Mouse (Mus musculus) lung, postnatal 14 days (tissue): ENCODE measurements around the gene Smim7.

Source experiments
- DNase-seq: peaks from one replicate; pipeline ENCODE4 v3.0.0; 2021

Gene Smim7

GRCm38 (mm10) chr8:72570633-72571610, at the start of gene Smim7:
Gene Smim7, minus strand, starts transcription at chr8:72571088.
- peak; percentile 98 for DNase-seq

DNA sequence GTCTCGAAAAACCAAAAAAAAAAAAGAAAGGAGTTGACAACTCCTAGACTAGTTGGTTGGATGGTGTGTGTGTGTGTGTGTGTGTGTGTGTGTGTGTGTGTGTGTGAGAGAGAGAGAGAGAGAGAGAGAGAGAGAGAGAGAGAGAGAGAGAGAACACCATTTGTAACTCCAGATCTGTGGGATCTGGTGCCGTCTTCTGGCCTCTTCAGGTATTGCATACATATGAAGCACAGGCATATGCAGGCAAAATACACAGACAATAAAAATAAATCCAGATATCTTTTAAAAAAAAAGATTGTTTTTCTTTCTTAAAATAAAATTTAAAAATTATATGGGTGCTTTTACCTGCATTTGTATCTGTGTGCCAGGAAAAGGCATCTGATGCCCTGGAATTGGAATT, 19.3 kb upstream of the Smim7 start:
- DNase-seq, result peak; percentile 54

GRCm38 (mm10) chr8:72589286-72589685, 18.4 kb upstream of the Smim7 start:
- DNase-seq, result peak; percentile 29

DNA sequence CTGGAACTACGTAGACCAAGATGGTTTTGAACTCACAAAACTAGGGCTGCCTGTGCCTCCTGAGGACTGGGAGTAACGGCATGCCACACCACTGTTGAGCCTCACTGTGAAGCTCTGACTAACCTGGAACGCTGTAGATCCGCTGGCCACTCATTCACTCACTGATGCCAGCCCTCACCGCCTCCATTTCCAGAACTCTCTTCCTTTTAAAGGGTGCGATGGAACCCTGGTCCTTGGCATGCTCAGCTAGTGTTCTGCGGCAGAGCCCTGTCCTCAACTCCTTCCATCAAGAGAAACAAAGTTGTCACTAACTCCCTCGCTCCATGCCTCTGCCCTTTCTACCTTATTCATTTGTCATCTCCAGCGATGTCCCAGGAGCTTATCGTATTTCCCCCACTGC, 18.0 kb upstream of the Smim7 start:
- no peak for DNase-seq

DNA sequence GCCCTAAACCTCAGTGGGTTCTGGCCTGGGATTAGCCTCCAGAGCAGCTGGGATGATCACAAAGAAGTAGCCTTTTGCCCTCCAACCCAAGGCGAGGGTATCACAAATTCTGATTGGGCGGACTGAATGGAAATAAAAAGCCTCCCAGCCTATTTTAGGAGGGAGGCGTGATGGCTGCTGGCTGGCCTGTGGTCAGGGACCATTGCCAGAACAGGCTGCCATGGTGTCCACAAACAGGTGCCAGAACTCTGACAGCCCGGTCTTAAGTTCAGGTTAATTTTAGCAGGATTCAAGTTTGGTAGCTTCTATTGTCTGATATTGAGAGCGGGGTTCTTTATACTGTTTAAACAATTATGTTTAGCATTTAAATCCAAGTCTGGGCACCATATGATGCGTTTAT, 16.9 kb upstream of the Smim7 start:
- DNase-seq, result peak; percentile 38

DNA sequence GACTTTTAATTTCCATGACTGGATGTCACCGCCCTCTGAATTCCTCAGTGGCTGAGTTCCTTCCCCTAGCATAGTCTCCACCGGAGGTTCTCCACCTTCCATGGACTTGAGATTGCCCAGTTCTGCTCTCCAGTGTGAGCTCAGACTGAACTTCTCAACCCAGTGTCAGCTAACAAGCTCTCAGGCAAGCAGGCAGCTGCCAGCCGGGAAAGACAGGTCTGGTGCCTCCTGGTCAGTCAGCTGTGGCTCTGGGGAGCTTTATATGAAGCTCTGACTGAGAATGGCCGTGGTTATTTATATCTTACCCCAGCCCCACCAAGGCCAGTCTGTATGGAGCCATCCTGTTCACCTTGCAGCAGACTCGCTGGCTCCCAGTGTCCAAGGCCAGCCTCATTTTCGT, 13.5 kb upstream of the Smim7 start:
- DNase-seq, result no peak

DNA sequence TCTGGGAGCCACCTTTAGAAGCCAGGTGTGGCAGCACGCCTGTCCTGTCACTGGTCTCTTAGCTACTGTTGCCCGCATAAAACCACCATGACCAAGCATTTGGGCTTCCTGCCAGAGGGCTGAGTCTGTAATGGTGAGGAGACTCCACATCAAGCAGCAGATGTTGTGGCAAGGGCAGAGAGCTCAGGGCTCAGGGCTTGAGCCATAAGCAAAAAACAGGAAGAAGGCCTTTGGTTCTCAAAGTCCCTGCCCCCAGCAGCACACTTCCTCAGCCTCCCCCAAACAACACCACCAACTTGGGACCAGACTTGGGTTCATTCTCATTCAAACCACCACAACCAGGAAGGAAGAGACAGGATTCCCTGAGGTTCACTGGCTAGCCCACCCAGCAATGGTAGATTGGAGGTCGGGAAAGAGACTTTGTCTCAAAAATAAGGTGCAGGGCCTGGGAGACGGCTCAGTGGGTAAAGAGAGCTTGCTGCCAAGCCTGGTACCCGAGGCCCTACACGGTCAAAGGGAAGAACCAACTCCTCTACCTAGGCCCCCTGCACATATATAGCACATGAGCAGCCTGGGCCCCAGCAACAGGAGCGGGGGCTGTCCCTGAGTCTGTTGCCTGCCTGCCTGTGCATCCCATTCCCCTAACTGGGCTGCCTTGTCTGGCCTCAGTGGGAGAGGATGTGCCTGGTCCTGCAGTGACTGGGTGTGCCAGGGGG, 12.3 kb upstream of the Smim7 start:
- DNase-seq, result peak; percentile 41

DNA sequence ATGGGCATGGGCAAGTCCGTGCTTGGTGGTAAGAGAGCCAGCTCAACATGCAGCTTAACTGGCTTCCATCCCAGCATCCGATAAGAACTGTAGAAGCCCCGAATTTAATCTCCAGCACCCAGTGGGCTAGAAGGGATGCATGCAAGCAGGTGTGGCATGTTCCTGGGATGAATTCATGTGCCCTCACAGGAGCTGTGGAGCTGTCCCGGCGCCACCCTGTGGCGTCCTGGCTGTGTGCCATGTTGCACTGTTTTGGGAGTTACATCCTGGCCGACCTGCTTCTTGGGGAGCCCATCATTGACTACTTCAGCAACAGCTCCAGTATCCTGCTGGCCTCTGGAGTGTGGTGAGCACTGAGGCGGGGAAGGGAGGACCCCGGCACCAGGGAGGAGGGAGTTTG, 8.5 kb upstream of the Smim7 start:
- no peak for DNase-seq

DNA sequence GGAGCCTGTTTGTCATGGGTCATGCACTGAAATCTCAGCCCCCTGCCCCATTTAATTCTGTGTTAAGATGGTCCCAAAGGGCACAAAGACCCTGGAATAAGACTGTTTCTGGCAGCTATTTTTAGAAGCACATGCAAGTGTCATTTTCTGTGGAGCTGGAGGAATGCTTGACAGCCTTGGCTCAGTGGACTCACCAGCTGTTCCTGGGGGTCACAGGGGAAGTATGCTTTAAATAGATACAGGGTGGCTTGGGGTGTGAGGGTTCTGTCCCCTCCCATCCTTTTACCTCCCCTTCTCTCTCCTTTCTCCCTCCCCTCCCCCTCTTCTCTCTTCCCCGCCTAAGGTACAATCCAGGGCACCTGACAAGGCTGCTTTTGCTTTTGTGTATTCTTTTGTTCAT, 7.1 kb upstream of the Smim7 start:
- no peak for DNase-seq

GRCm38 (mm10) chr8:72577266-72577665, 6.4 kb upstream of the Smim7 start:
- no peak for DNase-seq

GRCm38 (mm10) chr8:72575915-72576314, 5.0 kb upstream of the Smim7 start:
- no peak for DNase-seq

GRCm38 (mm10) chr8:72573450-72573849, 2.6 kb upstream of the Smim7 start:
- no peak for DNase-seq

- no peak for DNase-seq
Measured at GRCm38 (mm10) chr8:72572507-72572906, 1.6 kb upstream of the Smim7 start.

GRCm38 (mm10) chr8:72571611-72572473, 954 bp upstream of the Smim7 start, which contains the start of gene Tmem38a:
Gene Tmem38a, plus strand, starts transcription at chr8:72572055.
- DNase-seq, result peak; percentile 81

DNA sequence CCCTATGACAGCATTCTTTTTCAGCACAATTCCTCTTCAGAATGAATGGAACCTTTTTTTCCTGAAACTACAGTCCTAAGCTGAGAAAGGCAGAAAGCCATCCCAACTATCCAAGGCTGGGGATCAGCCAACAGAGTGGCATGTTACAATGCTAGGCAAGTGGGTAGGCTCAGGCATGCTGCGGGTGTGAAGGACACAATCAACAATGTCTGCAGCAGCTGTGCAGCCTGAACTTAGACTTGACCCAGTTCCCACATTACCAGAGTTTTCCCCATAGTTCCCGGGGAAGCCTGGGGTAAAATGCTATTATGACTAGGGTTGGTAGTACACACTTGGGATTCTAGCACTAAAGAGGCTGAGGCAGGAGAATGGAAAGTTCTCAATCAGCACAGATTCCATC, 4.9 kb downstream of the Smim7 start:
- no peak for DNase-seq

DNA sequence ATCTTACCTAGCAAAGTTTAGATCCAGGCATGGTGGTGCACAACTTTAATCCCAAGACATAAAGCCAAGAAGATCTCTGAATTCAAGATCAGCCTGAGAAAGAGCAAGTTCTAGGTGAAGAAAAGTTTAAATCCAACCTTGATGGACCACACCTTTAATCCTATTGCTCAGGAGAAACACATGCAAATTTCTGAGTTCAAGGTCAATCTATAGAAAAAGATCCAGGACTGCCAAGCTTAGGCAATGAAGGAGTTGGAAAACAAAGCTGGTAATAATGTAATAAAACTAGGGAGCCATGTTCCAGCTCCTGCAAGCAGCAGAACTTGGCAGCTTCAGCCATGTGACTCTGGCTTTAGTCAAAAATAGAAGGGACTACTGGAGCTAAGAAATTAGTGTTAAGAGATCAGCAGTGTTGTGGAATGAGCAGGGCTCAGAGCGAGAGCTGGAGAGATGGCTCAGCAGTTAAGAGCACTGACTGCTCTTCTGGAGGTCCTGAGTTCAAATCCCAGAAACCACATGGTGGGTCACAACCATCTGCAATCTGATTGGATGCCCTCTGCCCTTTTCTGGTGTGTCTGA, 9.7 kb downstream of the Smim7 start:
- no peak for DNase-seq

- no peak for DNase-seq
Measured at GRCm38 (mm10) chr8:72555770-72556169, 15.1 kb downstream of the Smim7 start.

GRCm38 (mm10) chr8:72549314-72549892, 21.5 kb downstream of the Smim7 start:
- peak; percentile 46 for DNase-seq

GRCm38 (mm10) chr8:72548644-72549313, 22.1 kb downstream of the Smim7 start:
- no peak for DNase-seq

- peak; percentile 97 for DNase-seq
Measured at GRCm38 (mm10) chr8:72547802-72548643, 22.9 kb downstream of the Smim7 start, which contains the start of gene Med26. Gene Med26, minus strand, starts transcription at chr8:72548270.
